ENCODE assay signal across 23 mouse cellular contexts in the genomic region with DNA sequence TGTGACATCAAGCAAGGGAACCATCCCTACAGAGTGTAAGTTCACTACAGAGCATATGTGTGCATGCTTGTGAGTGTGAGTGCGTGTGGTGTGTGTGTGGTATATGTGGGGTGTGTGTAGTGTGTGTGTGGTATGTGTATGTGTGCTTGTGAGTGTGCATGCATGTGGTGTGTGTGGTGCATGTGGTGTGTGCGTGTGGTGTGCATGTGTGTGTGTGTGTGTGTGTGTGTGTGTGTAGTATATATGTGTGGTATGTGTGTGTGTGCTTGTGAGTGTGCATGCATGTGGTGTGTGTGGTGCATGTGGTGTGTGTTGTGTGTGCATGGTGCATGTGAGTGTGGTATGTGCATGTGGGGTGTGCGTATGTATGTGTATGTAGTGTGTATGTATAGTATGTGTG.
"Had no signal": no experiment of that assay in that cellular context is flagged by ENCODE, and none has a peak within 500 bp of the region (broad histone marks: within the 10 kb centered on the region; RNA-seq: fewer than 3 reads in every experiment).

No protein-coding gene starts in this region.

- H3K27ac ChIP-seq: heart, embryonic 10.5 days; heart, embryonic 13.5 days; heart, embryonic 15.5 days; hindbrain, embryonic 13.5 days; hindbrain, embryonic 15.5 days; hindbrain, postnatal 0 days; limb, embryonic 13.5 days; limb, embryonic 15.5 days; liver, embryonic 12.5 days had no signal

- H3K27me3 ChIP-seq: heart, embryonic 13.5 days; heart, embryonic 15.5 days; hindbrain, embryonic 13.5 days; hindbrain, embryonic 15.5 days; limb, embryonic 13.5 days; limb, embryonic 15.5 days; liver, embryonic 12.5 days had no signal

- ATAC-seq: hindbrain, postnatal 0 days; intestine, embryonic 16.5 days; liver, embryonic 12.5 days had no signal

- H3K9ac ChIP-seq: heart, embryonic 13.5 days; heart, embryonic 15.5 days; hindbrain, embryonic 13.5 days; hindbrain, embryonic 15.5 days; limb, embryonic 13.5 days; limb, embryonic 15.5 days; liver, embryonic 12.5 days had no signal

- H3K4me3 ChIP-seq: heart, embryonic 10.5 days; heart, embryonic 13.5 days; heart, embryonic 15.5 days; hindbrain, embryonic 13.5 days; hindbrain, embryonic 15.5 days; limb, embryonic 13.5 days; limb, embryonic 15.5 days; liver, embryonic 12.5 days had no signal

- H3K36me3 ChIP-seq: heart, embryonic 10.5 days; heart, embryonic 15.5 days; hindbrain, embryonic 13.5 days; hindbrain, embryonic 15.5 days; limb, embryonic 13.5 days; limb, embryonic 15.5 days; liver, embryonic 12.5 days had no signal

- DNase-seq: gastrocnemius, postnatal 14 days; gastrocnemius, postnatal 36 days; heart, adult 18-20 months; heart, postnatal 14 days; heart, postnatal 36 days; kidney, adult 11 months; kidney, adult 2 months; kidney, adult 9 months; kidney, postnatal 10 days; kidney, postnatal 36 days; layer of hippocampus, adult 9-11 months; layer of hippocampus, postnatal 36 days; left cerebral cortex, postnatal 4 days had no signal

- H3K9me3 ChIP-seq: heart, embryonic 10.5 days; heart, embryonic 13.5 days; heart, embryonic 15.5 days; hindbrain, embryonic 13.5 days; hindbrain, embryonic 15.5 days; limb, embryonic 13.5 days; limb, embryonic 15.5 days; liver, embryonic 12.5 days had no signal

- H3K4me2 ChIP-seq: heart, embryonic 13.5 days; heart, embryonic 15.5 days; hindbrain, embryonic 13.5 days; hindbrain, embryonic 15.5 days; limb, embryonic 13.5 days; limb, embryonic 15.5 days; liver, embryonic 12.5 days had no signal
